Mouse (Mus musculus) heart, adult 11 months (tissue): ENCODE measurements around the gene Clip3.

Experiments
- DNase-seq: peaks from one replicate; pipeline ENCODE4 v3.0.0; 2022

Gene Clip3

DNA sequence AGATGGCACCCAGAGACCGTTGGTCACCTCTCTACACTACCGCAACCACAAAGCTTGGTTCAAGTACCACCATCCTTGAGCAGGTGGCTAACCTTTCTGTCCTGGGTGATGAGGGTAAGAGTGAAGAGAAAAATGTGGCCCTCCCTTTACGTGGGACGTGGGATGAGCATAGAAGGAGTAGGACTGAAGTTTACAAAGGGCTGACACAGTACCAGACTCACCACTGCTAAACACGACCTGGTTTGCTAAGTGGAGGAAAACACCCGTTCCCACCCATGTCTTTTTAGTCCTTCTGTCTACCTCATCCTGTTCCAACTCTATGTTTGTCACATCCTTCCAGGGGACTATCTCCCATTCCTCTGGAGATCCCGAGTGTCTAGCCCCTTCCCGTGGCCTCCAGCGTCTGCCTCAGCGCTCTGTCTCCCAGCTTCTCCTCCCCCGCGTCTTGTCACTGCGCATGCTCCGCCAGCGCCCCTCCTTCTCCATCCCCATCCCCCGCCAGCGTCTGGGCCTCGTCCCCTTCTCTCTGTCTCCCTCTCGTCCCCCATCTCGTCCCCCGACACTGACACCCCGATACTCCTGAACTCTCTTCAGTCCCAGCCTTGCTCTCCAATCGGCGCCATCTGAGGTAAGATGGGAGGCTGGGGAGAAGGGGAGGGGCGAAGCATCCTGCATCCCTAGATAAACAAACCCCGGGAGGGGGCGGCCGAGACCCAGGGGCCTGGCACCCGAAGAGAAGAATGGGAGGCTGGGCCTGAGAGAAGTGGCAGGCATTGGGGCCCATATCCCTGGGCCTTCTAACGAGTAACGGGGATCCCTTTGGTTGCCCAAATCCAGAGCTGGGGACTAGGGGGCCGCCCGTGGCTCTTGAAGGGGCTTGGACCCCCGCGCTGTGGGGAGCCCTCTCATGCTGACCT lies at the start of gene Clip3:
Gene Clip3 (plus strand): TSS at position 514 of the 917 bp plus-strand sequence.
- peak; percentile 98 for DNase-seq

DNA sequence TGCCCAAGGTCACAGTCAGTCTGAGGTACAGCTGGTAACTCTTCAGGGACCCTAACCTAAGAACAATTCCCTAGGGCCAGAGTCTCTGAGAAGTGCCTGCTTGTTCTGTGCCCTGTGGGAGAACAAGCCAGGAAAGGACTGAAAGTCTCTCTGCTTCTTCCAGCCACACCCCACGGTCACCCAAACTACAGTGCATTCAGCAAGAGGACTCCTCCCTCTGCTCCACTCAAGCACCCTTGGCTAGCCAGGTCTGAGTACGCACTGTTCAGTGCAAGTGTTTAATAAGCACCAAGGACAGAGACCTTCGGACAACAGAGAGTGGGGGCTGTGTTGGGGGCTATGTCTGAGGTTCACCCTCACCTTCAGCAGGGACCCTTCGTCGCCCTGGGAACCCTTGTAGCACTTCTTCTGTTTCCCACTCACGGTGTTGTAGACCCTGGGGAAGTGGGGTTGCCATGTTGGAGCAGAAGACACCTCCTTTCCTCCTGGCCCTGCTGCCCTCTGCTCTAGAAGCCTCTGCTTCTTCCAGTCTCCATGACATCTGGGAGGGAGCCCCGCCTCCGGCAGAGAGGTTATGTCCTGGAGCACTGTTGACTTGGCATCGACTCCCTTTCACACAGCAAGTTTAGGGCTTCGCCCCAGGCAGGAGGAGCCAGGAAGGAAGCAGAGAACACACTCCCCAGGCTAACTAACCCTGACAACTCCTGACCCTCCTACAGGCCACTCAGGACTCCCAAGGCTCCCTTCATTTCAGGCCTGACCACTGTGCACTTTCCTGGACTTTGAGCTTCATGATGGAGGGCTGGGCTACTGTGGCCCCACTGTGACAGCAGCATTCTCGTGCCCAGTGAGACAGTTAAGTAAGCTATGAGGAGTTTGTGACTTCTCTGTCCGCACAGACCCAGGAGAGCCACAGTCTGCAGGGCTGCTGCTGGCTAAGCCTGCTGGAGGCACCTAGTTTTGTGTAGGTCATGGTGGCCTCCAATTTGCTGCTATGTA lies 39.3 kb upstream of the Clip3 start:
- DNase-seq: peak; percentile 94

- DNase-seq: peak; percentile 86
These were observed 26.5 kb upstream of the Clip3 start for GRCm38 (mm10) chr7:30265041-30265440.

GRCm38 (mm10) chr7:30265531-30265930 lies 26.0 kb upstream of the Clip3 start:
- DNase-seq: no peak

DNA sequence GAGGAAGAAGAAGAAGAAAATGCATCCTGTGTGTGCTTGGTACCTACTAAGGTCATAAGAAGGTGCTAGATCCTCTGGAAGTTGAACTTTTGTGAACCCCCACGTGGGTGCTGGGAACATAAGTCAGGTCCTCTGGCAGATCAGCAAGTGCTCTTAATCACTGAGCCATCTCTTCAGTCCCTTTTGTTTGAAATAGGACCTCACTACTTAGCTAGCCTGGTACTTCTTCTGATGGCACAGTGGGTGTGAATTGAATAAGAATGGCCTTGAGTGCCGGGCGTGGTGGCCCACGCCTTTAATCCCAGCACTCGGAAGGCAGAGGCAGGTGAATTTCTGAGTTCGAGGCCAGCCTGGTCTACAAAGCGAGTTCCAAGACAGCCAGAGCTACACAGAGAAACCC lies 25.6 kb upstream of the Clip3 start:
- no peak for DNase-seq

GRCm38 (mm10) chr7:30266780-30267179 lies 24.7 kb upstream of the Clip3 start:
- DNase-seq: peak; percentile 63

DNA sequence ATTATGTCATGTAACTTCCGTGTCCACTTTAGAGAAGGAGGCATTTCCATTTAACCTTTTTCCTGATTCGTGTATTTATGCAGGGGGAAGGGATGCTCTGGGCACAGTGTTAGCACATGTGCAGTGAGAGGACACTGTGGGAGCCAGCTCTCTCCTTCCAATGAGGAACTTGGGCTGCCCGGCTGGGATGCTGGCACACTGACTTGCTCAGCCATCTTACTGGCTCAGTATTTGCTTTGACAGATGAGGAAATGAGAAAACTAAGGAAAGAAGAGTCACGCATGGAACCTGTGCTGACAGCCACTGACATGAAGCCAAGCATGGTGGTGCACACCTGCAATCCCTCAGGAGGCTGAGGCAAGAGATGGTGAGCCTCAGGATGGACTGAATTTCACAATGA lies 21.9 kb upstream of the Clip3 start:
- no peak for DNase-seq

GRCm38 (mm10) chr7:30274383-30274782 lies 17.1 kb upstream of the Clip3 start:
- no peak for DNase-seq

DNA sequence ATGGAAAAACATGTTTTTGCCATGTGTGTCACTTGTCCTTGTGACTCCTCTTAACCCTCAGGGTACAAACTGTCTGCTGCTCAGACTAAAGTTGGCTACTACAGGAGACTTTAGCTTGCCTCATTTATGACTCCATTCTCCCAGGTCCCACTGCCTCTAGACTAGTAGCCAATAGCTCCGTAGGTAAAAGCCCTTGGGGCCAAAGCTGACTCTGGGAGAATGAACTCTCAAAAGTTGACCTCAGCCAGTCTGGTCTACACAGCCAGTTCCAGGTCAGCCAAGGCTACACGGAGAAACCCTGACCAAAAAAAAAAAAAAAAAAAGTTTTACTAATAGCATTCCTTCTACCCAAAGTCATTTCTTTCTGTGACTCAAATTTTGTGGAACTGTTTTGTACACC lies 12.6 kb upstream of the Clip3 start:
- DNase-seq: peak; percentile 83

DNA sequence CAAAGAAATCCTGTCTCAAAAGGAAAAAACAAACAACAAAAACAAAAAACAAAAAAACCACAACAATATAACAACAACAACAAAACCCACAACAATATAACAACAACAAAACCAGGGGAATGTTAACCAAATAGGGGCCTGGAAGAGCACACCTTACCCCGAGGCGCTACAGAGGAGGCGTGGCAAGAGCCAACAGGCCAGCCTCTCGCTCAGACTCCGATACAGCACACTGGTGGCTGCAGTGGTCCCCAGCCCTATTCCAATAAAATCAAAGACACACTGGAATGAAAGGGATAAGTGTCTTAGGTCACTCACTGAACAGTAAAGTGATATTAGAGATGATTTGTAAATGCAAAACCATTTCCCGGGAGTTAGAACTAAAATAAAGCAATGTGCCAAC lies 12.0 kb upstream of the Clip3 start:
- DNase-seq: no peak

DNA sequence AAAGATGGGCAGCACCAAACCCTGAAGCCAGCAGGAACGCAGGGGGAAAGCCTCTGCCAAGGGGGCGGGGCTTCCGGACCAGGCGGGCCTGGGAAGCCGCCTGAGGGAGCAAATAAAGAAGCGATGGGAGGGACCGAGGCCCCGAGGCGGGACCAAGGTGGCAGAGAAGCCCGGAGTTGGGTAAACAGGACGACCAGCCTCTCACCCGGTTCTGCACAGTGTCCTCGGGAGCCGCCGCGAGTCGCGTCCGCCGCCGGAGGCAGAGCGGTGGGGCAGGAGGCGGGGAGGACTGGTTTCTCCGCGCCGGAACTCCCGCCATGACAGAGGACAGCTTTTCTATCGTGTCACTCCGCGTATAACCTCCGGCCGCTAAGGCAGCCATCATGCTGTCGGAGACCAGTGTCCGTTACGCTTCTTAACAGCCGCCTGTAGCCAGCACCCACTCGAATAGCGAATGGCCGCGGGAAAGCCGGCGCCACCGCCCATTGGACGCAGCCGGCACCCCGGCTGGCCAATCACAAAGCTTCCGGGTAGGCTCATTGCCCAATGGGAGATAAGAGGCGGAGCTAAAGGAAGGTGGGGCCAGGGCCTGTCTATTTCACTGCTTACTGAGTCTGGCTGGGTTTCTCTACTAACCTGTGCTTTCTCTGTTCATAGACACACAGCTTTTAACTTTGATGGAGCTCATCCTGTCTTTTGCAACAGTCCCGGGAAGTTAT lies 11.4 kb upstream of the Clip3 start, which contains the start of the genes Thap8 and Wdr62:
Gene Thap8 (plus strand): TSS at position 144 of the 719 bp plus-strand sequence.
Gene Wdr62 (minus strand): TSS at position 469 of the 719 bp plus-strand sequence.
- peak; percentile 99 for DNase-seq

- DNase-seq: peak; percentile 100
These were observed 10.8 kb upstream of the Clip3 start for GRCm38 (mm10) chr7:30280670-30281138.

DNA sequence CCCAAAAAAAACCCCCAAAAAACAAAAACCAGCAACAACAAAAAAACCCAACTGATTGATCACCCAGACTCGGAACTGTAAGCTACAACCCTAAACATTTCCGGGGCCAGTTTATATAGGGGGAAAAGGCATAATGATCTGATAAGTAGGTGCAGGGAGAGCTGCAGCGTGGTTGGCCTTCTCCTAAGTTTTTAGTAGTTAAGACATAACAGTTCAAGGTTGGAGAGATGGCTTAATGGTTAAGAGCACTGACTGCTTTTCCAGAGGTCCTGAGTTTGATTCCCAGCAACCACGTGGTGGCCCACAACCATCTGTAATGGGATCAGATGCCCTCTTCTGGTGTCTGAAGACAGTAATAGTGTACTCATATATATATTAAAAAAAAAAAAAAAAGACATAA lies 10.0 kb upstream of the Clip3 start:
- peak; percentile 88 for DNase-seq

DNA sequence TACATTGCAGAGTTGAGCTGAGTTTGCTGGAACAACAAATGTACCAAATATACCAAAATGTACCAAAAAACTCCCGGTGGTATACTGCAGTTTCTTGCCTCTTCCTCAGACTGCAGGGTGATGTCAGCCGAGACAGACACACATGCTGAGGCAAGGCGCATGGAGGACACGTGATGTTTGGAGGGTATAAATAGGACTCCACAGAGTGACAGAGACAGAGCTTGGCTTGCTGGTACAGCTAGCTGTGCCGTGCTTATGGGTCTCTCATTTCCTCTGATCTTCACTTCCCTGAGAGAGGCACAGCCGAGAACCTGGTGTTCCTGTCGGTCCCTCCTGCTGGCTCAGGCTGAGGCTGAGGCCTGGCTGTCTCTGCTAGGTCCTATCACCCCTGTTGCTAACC lies 8.8 kb upstream of the Clip3 start:
- DNase-seq: peak; percentile 94

DNA sequence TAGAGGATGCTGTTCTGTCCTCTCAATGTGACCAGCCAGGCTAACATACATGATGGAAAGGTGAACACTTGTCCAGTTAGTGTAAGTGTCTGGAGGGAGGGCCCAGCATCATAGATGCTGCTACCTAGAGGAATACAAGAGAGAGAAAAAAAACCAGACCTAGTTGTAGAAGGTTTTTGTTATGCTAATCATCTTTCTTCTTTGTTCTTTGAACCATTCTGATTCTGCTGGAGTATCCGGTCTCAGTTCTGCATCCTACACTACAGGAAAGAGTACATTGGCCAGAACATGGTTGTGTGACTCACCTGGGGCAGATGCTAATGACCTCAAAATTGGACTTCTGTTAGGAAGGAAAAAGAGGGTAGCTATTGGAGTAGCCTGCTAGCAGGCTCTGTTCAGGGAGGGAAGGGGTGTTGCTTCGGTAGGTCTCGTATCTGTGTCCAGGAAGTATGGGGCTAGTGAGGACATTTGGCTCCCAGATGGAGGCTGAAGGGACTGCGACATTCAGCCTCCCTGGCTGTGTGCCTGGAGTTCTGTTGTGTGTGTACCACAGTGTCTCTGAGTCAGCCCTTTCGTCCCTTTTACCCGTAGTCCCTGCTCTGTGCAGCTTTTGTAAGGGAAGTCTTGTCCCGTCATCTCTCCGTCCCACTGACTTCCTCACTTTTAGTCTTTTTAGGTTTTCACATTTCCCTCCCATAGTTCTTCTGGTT lies 4.7 kb upstream of the Clip3 start:
- peak; percentile 96 for DNase-seq

- DNase-seq: no peak
These were observed 3.5 kb upstream of the Clip3 start for GRCm38 (mm10) chr7:30288046-30288445.

GRCm38 (mm10) chr7:30289071-30289713 lies 2.3 kb upstream of the Clip3 start:
- no peak for DNase-seq

DNA sequence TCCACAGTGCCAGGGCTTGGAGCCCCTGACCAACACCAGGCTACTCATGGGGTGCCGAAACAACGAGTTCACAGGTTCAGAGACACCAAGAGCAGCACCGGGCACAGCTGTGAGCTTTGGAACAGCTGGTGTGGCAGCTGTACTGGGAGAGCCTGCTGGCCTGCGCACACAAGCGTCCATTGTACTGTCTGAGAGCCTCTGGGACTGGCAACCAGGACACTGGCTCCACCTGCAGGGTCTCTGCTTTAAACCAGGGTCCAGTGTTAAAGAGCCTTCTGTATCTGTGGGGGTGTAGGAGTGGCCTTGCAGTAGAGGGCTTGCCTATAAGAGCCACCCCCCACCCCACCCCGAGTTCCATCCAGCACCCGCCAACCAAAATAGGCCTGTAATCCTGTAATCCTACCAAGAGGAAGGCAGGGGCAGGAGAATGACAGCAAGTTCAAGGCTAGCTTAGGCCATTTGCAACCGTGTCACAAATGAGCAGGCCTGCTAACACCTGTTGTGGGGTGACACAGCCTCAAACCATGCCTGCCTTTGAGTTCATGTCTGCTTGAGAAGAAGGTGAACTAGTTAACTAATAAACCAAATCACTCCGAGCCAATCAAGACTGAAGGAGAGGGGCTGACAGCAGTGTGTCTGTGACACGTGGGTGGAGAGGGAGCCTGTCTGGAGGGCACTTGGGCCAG lies 1.7 kb upstream of the Clip3 start:
- DNase-seq: peak; percentile 91

DNA sequence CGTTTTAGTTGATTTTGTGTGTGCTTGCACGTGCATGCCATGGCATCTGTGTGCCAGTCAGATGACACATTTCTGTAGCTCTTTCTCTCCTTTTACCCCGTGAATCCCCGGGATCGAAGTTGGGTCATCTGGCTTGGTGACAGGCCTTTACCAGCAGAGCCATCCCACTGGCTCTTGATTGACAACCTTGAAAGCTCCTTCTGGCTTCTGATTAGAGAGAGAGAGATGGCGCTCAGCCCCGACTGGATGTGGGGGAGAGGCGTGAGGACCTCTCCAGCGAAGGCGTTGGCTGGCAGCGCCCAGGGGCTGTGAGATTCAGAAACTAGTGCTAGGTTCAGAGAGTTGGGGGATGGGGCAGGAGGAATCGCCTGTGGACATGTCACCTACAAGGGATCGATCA lies 2.3 kb downstream of the Clip3 start:
- DNase-seq: no peak

- DNase-seq: no peak
These were observed 2.8 kb downstream of the Clip3 start for GRCm38 (mm10) chr7:30294296-30294695.

- peak; percentile 97 for DNase-seq
These were observed 3.6 kb downstream of the Clip3 start for GRCm38 (mm10) chr7:30295103-30295502.
